Mouse (Mus musculus) lung, embryonic 14.5 days (tissue): ENCODE data around the gene Kif5a. TPM values are rescaled to one million over a fixed set of nuclear protein-coding genes. Genes with fewer than 3 reads are reported as not detected.

Experiments used
- ATAC-seq: fragments of 200-750 bp; cut with Nextera tagmentation; 2 replicates; pipeline ENCODE4 v1.8.0; 2017; ENCODE audit warnings: mild to moderate bottlenecking, moderate TSS enrichment, moderate library complexity; ENCODE audit not compliant: insufficient read depth
- DNase-seq: peaks from one replicate; pipeline ENCODE4 v3.0.0-alpha.2; 2015
- H3K27ac ChIP-seq: fragments of 300-500 bp; sonication (generic); 2 replicates; pipeline ENCODE4 v1.5.1; 2014; ENCODE audit warnings: low read depth, mild to moderate bottlenecking, moderate library complexity
- H3K27me3 ChIP-seq: fragments of 300-500 bp; sonication (generic); 2 replicates; pipeline ENCODE4 v1.6.1; 2014; ENCODE audit warnings: low read length, control low read depth; ENCODE audit not compliant: insufficient read depth
- H3K36me3 ChIP-seq: fragments of 300-500 bp; sonication (generic); 2 replicates; pipeline ENCODE4 v1.6.1; 2014; ENCODE audit warnings: control low read depth; ENCODE audit not compliant: insufficient read depth
- H3K4me1 ChIP-seq: fragments of 300-500 bp; sonication (generic); 2 replicates; pipeline ENCODE4 v1.6.1; 2014; ENCODE audit warnings: antibody characterized with exemption, control low read depth; ENCODE audit not compliant: insufficient read depth
- H3K4me2 ChIP-seq: fragments of 300-500 bp; sonication (generic); 2 replicates; pipeline ENCODE4 v1.6.1; 2014; ENCODE audit warnings: mild to moderate bottlenecking
- H3K4me3 ChIP-seq: fragments of 300-500 bp; sonication (generic); 2 replicates; pipeline ENCODE4 v1.5.1; 2014; ENCODE audit warnings: low read depth, low read length
- H3K9ac ChIP-seq: fragments of 300-500 bp; sonication (generic); 2 replicates; pipeline ENCODE4 v1.6.1; 2014
- H3K9me3 ChIP-seq: fragments of 300-500 bp; sonication (generic); 2 replicates; pipeline ENCODE4 v1.6.1; 2016; ENCODE audit warnings: low read depth, low read length, control low read depth
- CTCF ChIP-seq: IDR thresholded peaks from 2 replicates; pipeline ENCODE4 v1.5.1; 2016; ENCODE audit warnings: antibody characterized with exemption, low read depth
- WGBS: fragments of 180-500 bp; shearing (Covaris S2); extraction: QIAGEN DNeasy Blood & Tissue Kit; methylation state at CpG from one replicate; pipeline ENCODE4 v1.1.7; 2014; 5-methylcytosine and 5-hydroxymethylcytosine counted together
- polyA plus RNA-seq: library from polyadenylated mRNA; unstranded; fragments of >200 nt; fragmentation: Nextera tagmentation; extraction: Ambion mirVana; gene quantifications from 2 replicates; pipeline ENCODE4 v1.2.1, GENCODE M21; 2014

Kif5a gene
- polyA plus RNA-seq, 1 experiment from 2014 or later = 0.64 TPM

GRCm38 (mm10) chr10:127266112-127267091 is 3.3 kb upstream of the Kif5a start, which contains the start of gene Dctn2:
Gene Dctn2, plus strand, starts transcription at chr10:127266368.
- H3K4me3 ChIP-seq = peak within 1 kb of the TSS; percentile 100
- H3K36me3 ChIP-seq = peaks cover 27% of the 10 kb centered on the region
- H3K4me2 ChIP-seq = peak within 1 kb of the TSS; percentile 97
- H3K27me3 ChIP-seq = peaks cover 20% of the 10 kb centered on the region
- DNase-seq = peak; percentile 97
- under 1% methylated on average over 70 of the region's 70 CpGs for WGBS
- H3K9ac ChIP-seq = peak within 1 kb of the TSS; percentile 99
- peak; percentile 99 for ATAC-seq
- no peaks in the 10 kb centered on the region for H3K9me3 ChIP-seq
- H3K4me1 ChIP-seq = peaks cover 10% of the 10 kb centered on the region
- TF ChIP-seq CTCF = peak; percentile 18; the same call in 1 of the 2 replicates
- H3K27ac ChIP-seq = peak within 1 kb of the TSS; percentile 86

- Histone ChIP-seq H3K4me1 (peaks cover 10% of the 10 kb centered on the region), H3K27me3 (peaks cover 20% of the 10 kb centered on the region), H3K27ac (no peak overlapping the region; the same call in 1 of the 2 replicates), H3K9ac (no peak overlapping the region), H3K4me2 (peak overlapping the region; percentile 97), H3K36me3 (peaks cover 20% of the 10 kb centered on the region; the same call in 1 of the 2 replicates), H3K4me3 (peak overlapping the region; percentile 100), H3K9me3 (no peaks in the 10 kb centered on the region)
- 23% methylated on average over 4 of the region's 4 CpGs for WGBS
- TF ChIP-seq CTCF = no peak
- DNase-seq (no peak), ATAC-seq (peak; percentile 25)
These were observed 2.6 kb upstream of the Kif5a start for GRCm38 (mm10) chr10:127265727-127266111.

- Histone ChIP-seq H3K27ac (no peak overlapping the region), H3K9ac (no peak overlapping the region), H3K4me2 (no peak overlapping the region), H3K27me3 (peaks cover 20% of the 10 kb centered on the region), H3K4me1 (peaks cover 10% of the 10 kb centered on the region), H3K9me3 (no peaks in the 10 kb centered on the region), H3K36me3 (peaks cover 18% of the 10 kb centered on the region; the same call in 1 of the 2 replicates), H3K4me3 (no peak overlapping the region)
- 69% methylated on average over 4 of the region's 4 CpGs for WGBS
- DNase-seq (no peak), ATAC-seq (no peak)
- no peak for TF ChIP-seq CTCF
These were observed 1.8 kb upstream of the Kif5a start for GRCm38 (mm10) chr10:127264971-127265370.

- Histone ChIP-seq H3K4me2 (no peak overlapping the region), H3K9me3 (no peaks in the 10 kb centered on the region), H3K4me3 (no peak overlapping the region), H3K4me1 (peaks cover 10% of the 10 kb centered on the region), H3K36me3 (peaks cover 16% of the 10 kb centered on the region; the same call in 1 of the 2 replicates), H3K9ac (no peak overlapping the region), H3K27me3 (peaks cover 20% of the 10 kb centered on the region), H3K27ac (no peak overlapping the region)
- TF ChIP-seq CTCF = no peak
- 73% methylated on average over 8 of the region's 8 CpGs for WGBS
- DNase-seq = no peak
- ATAC-seq = no peak
These were observed 1.2 kb upstream of the Kif5a start for GRCm38 (mm10) chr10:127264336-127264735.

GRCm38 (mm10) chr10:127263631-127264030 is 483 bp upstream of the Kif5a start:
- peaks cover 11% of the 10 kb centered on the region; the same call in 1 of the 2 replicates for H3K36me3 ChIP-seq
- no peak for TF ChIP-seq CTCF
- H3K27me3 ChIP-seq = peaks cover 20% of the 10 kb centered on the region
- ATAC-seq = no peak
- H3K9me3 ChIP-seq = no peaks in the 10 kb centered on the region
- H3K4me1 ChIP-seq = peaks cover 10% of the 10 kb centered on the region
- WGBS = 55% methylated on average over 3 of the region's 3 CpGs
- H3K27ac ChIP-seq = no peak overlapping the region
- no peak overlapping the region for H3K4me3 ChIP-seq
- DNase-seq = no peak
- no peak overlapping the region; the same call in 1 of the 2 replicates for H3K9ac ChIP-seq
- H3K4me2 ChIP-seq = no peak overlapping the region; the same call in 1 of the 2 replicates

GRCm38 (mm10) chr10:127261706-127262547 is 1.2 kb downstream of the Kif5a start:
- ATAC-seq = no peak
- Histone ChIP-seq H3K27me3 (peaks cover 20% of the 10 kb centered on the region), H3K9ac (no peak overlapping the region)

More at GRCm38 (mm10) chr10:127261706-127262547, 1.2 kb downstream of the Kif5a start:
- WGBS = 68% methylated on average over 15 of the region's 15 CpGs
- no peak overlapping the region for H3K27ac ChIP-seq
- no peaks in the 10 kb centered on the region for H3K9me3 ChIP-seq
- no peak overlapping the region; the same call in 1 of the 2 replicates for H3K4me3 ChIP-seq
- H3K4me1 ChIP-seq = peaks cover under 1% of the 10 kb centered on the region; the same call in 1 of the 2 replicates
- H3K36me3 ChIP-seq = no peaks in the 10 kb centered on the region
- no peak for TF ChIP-seq CTCF
- peak overlapping the region; percentile 84 for H3K4me2 ChIP-seq
- no peak for DNase-seq
